Mouse (Mus musculus) lung, postnatal 10 days (tissue): Measurements from ENCODE around the gene Snu13.
A peak's percentile ranks its signal among the peaks of the same experiment; 100 is the strongest.

Experiments used
- DNase-seq: peaks from one replicate; pipeline ENCODE4 v3.0.0; 2021

Snu13 gene

DNA sequence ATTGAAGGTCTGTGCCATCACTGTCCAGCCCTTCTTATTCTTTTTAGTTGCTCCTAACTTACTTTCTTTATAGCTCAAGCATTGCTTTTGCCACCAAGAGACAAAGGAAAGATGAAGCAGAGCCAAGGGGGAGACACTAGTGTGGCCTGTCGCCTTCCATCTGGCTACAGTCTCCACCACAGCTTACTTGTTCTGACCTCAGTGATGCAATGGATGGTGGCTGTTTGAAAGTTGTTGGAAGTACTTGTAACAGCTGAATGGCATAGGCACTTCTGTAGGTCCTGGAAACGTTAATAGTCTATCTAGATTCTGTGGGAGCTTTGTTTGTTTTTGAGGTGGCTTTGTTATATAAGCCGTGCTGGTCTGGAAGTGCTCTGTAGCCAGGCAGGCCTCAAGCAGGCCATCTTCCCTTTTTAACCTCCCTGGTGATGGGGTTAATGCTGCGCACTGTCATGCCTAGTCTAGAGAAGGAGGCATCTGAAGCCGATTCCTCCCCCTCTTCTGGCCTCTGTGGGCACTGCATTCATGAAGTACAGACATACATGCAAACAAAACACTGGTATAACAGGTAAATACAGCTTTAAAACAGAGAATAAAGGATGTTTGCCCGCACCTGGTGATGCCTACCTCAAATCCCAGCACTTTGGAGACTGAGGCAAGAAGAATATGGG lies 23.3 kb downstream of the Snu13 start:
- peak; percentile 23 for DNase-seq

DNA sequence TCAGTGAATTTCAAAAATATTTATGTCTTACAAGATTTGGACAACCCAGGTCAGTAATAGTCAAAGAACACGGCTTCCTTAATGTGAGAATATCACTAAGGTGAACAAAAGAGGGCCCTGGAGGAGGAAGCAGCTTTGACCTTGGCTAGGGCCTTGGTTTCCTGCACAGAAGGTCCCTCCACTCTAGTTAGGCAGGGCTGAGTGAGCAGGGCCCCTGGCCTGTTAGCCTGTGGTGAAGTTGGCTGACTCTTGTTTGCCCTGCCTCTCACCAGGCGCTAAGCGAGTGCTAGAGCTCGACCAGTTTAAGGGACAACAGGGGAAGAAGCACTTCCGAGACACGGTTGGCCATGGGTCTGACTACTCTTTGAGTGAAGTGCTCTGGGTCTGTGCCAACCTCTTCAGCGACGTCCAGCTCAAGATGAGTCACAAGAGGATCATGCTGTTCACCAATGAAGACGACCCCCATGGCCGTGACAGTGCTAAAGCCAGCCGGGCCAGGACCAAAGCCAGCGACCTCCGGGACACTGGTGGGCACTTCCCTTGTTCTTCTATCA lies 24.8 kb downstream of the Snu13 start:
- DNase-seq, result no peak

DNA sequence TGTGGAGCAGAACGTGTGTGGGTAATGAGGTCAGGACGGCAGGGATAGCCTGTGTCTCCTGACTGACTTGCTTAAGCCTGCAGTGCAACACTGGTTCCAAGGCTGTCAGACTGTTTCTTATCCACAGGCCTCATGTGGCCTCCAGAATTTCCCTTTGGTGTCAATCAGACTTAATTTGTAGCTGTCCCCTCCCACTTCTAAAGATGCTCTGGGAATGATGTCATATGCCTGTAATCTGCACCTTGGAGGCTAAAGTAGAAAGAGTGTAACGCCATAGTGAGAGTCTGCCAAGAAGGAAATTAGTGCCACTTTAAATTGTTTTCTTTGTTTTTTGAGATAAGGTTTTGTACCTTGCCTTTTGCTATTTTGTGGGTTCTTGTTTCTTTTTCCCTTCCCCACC lies 28.1 kb downstream of the Snu13 start:
- DNase-seq, result no peak

DNA sequence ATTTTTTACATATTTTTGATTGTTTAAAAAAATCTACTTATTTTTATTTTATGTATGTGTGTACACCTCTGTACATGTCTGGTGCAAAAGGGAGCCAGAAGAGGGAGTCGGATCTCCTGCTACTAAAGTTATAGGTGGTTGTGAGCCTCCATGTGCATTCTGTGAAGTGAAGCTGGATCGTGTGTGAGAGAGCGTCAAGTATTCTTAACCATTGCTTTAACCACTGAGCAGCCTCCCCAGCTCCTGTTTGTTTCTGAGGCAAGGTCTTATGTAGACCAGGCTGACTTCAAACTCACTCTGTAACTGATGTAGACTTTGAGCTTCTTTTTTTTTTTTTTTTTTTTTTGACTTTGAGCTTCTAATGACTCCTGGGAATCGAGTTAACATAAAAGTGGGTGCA lies 29.9 kb downstream of the Snu13 start:
- DNase-seq, result no peak

DNA sequence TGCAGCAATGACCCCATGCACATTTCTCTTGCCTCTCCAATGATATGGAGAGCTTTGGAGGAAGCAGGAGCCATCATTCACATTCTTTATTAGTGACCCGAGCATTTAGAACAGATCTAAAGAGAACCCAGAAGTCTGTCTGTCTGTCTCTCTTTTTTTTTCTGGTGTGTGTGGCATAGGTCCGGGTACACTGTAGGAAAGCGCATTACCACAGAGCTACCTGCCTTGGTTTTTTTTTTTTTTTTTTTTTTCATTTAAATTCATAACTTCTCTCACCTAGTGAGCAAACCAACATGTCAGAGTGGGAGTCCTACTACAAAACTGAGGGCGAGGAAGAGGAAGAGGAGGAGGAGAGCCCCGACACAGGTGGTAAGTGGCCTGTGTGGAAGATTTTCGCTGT lies 30.6 kb downstream of the Snu13 start:
- no peak for DNase-seq

DNA sequence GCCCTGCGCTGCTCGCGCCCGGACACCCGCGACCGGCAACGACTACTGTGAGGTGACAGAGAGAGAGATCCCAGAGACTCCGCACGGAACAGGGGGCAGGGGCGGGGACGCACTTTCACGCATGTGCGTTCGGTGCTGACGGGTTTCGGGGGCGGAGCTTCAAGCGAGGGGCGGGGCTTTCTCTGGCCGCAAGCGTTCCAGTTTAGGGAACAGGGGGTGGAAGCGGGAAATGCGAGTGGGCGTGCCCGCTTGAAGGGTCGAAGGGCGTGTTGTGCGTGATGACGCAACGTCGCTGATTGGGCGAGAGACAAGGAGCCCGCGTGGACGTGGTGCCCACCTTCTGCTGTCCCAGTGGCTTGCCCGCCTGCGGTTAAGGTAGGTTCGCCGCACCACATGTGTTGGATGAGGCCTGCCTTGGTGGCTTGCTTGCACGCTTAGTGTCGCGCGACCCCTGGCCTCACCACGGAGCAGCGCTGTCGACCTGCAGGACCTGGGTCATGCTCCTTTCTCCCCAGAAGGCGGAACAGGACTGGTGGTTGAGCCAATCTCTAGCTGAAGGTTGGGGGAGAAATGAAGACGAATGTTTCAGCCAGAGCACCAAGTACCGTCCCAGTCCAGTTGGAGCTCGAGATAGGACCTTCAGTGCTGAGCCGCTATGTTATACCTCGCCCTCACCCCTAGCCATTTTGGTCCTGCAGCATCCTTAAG lies 31.1 kb downstream of the Snu13 start:
- peak; percentile 100 for DNase-seq

DNA sequence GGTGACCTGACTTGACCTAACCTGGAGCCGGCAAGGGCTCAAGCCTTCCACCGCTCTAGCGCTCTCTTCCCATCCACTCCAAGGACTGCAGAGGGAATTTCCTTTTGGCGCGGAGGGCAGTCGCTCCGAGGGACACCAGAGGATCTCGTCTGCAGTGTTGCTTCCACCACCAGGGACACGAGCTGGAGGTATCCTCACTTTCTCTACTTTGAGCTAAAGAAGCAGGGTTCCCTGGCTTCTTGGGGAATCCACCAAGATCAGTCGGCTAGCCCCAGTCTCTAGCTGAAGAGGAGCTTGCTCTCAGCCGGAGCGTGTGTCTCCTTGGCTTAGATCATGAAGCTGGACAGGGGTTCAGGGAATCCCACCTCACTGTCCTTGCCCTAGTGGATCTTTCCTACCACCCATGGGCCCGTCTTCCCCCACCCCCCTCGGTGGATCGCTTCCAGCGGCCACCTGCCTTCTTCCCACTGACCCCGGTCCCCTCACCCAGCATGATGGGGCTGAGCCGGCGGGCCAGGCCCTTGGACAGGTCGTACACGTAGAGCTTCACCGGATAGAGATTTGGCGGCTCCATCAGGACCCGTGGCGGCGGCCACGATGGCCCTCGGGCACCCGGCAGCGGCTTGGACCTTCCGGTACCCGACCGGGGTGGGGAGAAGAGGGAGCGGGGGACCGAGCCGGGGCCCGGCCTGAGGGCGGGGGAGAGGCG lies 31.9 kb downstream of the Snu13 start:
- DNase-seq, result peak; percentile 49

DNA sequence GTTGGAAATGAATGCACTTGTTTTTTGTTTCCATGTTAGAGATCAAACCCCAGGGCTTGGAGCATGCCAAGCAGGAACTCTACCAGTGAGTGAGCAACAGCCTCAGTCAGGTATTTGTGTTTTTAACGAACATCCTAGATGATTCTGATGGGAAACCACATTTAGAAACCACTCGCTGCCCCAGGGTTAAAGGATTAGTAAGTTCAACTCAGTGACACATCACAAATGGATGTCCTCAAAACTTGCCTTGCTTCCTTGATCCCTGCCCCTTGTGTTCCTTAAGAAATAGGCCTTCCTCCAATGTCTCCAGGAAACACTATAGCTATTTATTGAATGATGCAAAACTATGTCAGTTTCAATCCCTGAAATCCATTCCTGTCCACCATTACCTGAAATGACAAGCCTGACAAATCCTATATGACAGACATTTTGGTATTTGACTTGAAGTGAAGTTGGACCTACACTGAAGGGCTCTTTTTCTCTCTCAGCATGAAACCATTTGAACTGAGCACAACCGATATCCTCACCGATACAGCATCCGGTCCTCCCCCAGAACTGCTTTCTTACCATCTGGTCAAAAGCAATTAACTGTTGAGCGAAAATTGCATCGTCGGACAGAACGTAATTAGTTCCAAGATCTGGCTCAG lies 32.5 kb downstream of the Snu13 start:
- no peak for DNase-seq

DNA sequence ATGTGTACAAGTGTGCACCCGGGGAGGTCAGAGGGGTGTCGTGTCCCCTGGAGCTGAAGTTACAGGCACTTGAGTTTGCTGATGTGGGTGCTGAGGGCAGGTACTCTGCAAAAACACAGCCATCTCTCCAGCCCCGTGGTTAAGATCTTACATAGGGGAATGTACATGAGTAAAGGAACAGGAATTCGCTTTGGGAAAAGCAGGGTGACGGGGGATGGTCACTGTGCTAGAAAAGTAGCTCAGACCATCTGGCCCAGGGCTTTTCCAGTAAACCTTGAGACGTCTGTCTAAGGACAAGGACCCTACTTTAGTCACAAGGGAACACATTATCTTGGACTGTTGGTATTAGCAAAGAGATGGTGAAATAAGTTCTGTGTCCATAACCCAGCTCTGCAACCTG lies 35.5 kb downstream of the Snu13 start:
- DNase-seq, result peak; percentile 13

DNA sequence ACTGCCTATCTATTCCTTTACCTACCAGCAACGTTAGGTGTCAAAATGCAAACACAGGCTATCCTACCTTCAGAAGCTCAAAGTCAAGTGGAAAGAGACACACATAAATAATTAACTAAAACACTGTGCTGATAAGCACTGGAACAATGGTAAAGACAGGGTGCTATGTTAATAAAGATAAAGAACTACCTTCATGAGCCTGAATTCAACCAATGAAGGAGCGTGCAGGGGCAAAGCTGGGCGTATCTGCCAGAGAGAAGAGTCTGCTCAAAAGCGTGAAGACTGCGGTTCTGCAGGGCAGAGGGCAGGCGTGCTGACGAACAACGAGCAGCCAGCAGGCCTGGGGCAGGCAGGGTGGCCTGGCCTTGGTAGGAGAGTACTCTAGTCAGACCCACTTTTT lies 43.1 kb downstream of the Snu13 start:
- no peak for DNase-seq

DNA sequence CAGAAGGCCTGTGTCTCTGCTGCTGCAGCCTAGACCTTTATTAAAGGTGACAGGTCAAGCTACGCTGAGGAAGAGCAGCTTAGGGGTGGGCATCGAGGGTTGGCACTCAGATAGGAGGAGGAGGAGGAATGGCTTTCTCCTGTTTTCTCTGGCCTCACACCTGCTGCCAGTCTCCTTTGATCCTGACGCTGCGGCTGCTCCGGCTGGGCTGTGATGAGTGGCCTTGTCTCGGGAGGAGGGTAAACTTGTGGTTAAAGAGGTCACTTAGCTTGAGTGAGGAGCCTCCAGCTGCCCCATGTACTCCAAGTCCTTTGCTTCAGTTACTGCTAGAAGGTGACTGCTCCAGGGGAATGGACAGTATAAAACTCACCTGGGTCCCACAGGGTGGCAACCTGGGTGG lies 53.4 kb downstream of the Snu13 start:
- no peak for DNase-seq

DNA sequence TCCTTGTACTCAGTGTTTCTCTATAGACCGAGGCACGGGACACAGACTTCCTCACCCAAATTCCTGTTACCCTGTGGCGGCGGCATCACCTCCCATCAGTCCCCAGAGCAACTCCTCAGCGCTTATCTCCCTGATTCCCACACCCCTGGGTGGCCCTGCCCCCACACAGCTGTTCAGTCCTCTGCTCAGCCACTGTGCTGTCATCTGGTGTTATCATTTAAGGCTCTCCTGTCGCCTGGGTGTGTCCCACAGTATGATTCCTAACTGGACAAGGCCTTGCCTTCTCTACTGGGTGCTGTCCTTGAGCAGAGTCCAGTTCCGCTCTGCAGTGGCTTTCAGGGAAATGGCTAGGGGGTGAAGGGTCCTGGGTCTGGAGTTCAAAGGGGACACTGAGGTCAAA lies 56.8 kb downstream of the Snu13 start:
- peak; percentile 12 for DNase-seq
